ENCODE assay signal across 13 mouse cellular contexts in the genomic region with DNA sequence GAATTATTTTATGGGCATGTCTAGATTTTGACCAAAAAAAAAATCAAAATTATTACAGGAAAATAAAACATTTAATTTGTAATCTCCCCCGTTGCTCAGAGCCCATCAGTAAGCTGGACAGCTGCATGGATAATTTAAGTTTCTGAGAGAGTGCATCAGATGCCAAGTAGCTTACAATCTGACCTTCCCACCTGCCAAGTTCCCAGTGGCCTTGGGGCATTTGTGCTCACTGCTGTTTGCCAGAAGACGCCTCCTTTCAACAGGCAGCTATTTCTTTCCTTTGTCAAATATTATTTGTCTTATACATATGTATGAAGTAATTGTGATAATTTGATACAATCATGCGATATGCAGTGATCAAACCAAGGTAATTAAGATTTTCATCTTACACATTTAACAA.
"Had no signal": no experiment of that assay in that cellular context is flagged by ENCODE, and none has a peak within 500 bp of the region (broad histone marks: within the 10 kb centered on the region; RNA-seq: fewer than 3 reads in every experiment).

No protein-coding gene starts in this region.

- DNase-seq: kidney, postnatal 10 days; kidney, postnatal 4 days; lung, adult 2 months; lung, postnatal 36 days; midbrain, embryonic 14.5 days; right cerebral cortex, postnatal 25 days; thymus, postnatal 4 days had no signal

- ATAC-seq: lung, postnatal 0 days had no signal

- H3K9ac ChIP-seq: liver, embryonic 15.5 days; neural tube, embryonic 12.5 days had no signal

- H3K4me2 ChIP-seq: liver, embryonic 11.5 days; liver, embryonic 15.5 days; neural tube, embryonic 12.5 days had no signal

- H3K36me3 ChIP-seq: limb, embryonic 10.5 days; liver, embryonic 15.5 days; neural tube, embryonic 12.5 days had no signal

- H3K27me3 ChIP-seq: liver, embryonic 15.5 days; neural tube, embryonic 12.5 days had no signal

- H3K4me3 ChIP-seq: layer of hippocampus, adult 2 months; limb, embryonic 10.5 days; liver, embryonic 15.5 days; neural tube, embryonic 12.5 days had no signal

- H3K4me1 ChIP-seq: limb, embryonic 10.5 days; liver, embryonic 15.5 days; neural tube, embryonic 12.5 days had no signal

- H3K9me3 ChIP-seq: limb, embryonic 10.5 days; liver, embryonic 15.5 days; neural tube, embryonic 12.5 days had no signal

- H3K27ac ChIP-seq: layer of hippocampus, adult 2 months; limb, embryonic 10.5 days; liver, embryonic 15.5 days; neural tube, embryonic 12.5 days had no signal
